Mouse (Mus musculus) CD4-positive helper T cell, adult 2 months (primary cell): ENCODE measurements around the gene Eif4ebp2.

Experiments used
- DNase-seq: peaks from one replicate; pipeline ENCODE4 v3.0.0-alpha.2; 2012; ENCODE audit warnings: low read depth, missing footprints, low spot score

The Eif4ebp2 gene

GRCm38 (mm10) chr10:61452645-61453044, at the start of gene Eif4ebp2:
Eif4ebp2 (minus strand) TSS chr10:61452661.
- peak; percentile 99 for DNase-seq

GRCm38 (mm10) chr10:61500756-61501155, 48.3 kb upstream of the Eif4ebp2 start:
- DNase-seq, result no peak

- no peak for DNase-seq
Observed at GRCm38 (mm10) chr10:61499505-61500466, 47.3 kb upstream of the Eif4ebp2 start.

GRCm38 (mm10) chr10:61496231-61496630, 43.8 kb upstream of the Eif4ebp2 start:
- DNase-seq, result no peak

- no peak for DNase-seq
Observed at GRCm38 (mm10) chr10:61495461-61495860, 43.0 kb upstream of the Eif4ebp2 start.

GRCm38 (mm10) chr10:61492040-61492439, 39.6 kb upstream of the Eif4ebp2 start:
- peak; percentile 74 for DNase-seq

GRCm38 (mm10) chr10:61491573-61491972, 39.1 kb upstream of the Eif4ebp2 start:
- DNase-seq, result no peak

GRCm38 (mm10) chr10:61488522-61489110, 36.2 kb upstream of the Eif4ebp2 start:
- DNase-seq, result no peak

GRCm38 (mm10) chr10:61486551-61487339, 34.3 kb upstream of the Eif4ebp2 start:
- DNase-seq, result no peak

GRCm38 (mm10) chr10:61484801-61485200, 32.3 kb upstream of the Eif4ebp2 start:
- DNase-seq, result no peak

- no peak for DNase-seq
Observed at GRCm38 (mm10) chr10:61482771-61483170, 30.3 kb upstream of the Eif4ebp2 start.

- no peak for DNase-seq
Observed at GRCm38 (mm10) chr10:61480488-61480887, 28.0 kb upstream of the Eif4ebp2 start.

GRCm38 (mm10) chr10:61479927-61480326, 27.5 kb upstream of the Eif4ebp2 start:
- no peak for DNase-seq

GRCm38 (mm10) chr10:61479461-61479860, 27.0 kb upstream of the Eif4ebp2 start:
- DNase-seq, result no peak

- no peak for DNase-seq
Observed at GRCm38 (mm10) chr10:61476440-61477165, 24.1 kb upstream of the Eif4ebp2 start.

GRCm38 (mm10) chr10:61475594-61476439, 23.4 kb upstream of the Eif4ebp2 start, which contains the start of gene Lrrc20:
Lrrc20 (plus strand) TSS chr10:61475801.
- DNase-seq, result peak; percentile 98

- DNase-seq, result no peak
Observed at GRCm38 (mm10) chr10:61474344-61474743, 21.9 kb upstream of the Eif4ebp2 start.

- DNase-seq, result no peak
Observed at GRCm38 (mm10) chr10:61473640-61474039, 21.2 kb upstream of the Eif4ebp2 start.

GRCm38 (mm10) chr10:61468900-61469299, 16.4 kb upstream of the Eif4ebp2 start:
- no peak for DNase-seq

GRCm38 (mm10) chr10:61466873-61467272, 14.4 kb upstream of the Eif4ebp2 start:
- peak; percentile 44 for DNase-seq
